Comparison of ENCODE assay signal across 8 mouse cellular contexts in genomic region chr9:63837552-63837951, GRCm38 (mm10).
DNase-seq lines count a peak whose midpoint lies in the region; ATAC-seq and TF ChIP-seq lines count a peak whose summit lies in the region.
"Had no signal": no experiment of that assay in that cellular context is flagged by ENCODE, and none has a peak within 500 bp of the region (broad histone marks: within the 10 kb centered on the region; RNA-seq: fewer than 3 reads in every experiment).

No protein-coding gene starts in this region.

- no peak overlapping the region for H3K27ac ChIP-seq in kidney, adult 2 months (ENCODE audit: insufficient read depth, low read depth, low read length)
- H3K27ac ChIP-seq in lung, postnatal 0 days (ENCODE audit: low read length) = no peak overlapping the region
- peak overlapping the region; percentile 21; the same call in 1 of the 2 replicates for H3K27ac ChIP-seq in stomach, embryonic 14.5 days (ENCODE audit: low read length)
- H3K27ac ChIP-seq: lung, embryonic 15.5 days had no signal

- no peaks in the 10 kb centered on the region for H3K4me1 ChIP-seq in kidney, adult 2 months (ENCODE audit: control insufficient read depth, insufficient read depth, low read length)
- H3K4me1 ChIP-seq in lung, postnatal 0 days (ENCODE audit: insufficient read depth, low read depth, low read length) = no peaks in the 10 kb centered on the region
- H3K4me1 ChIP-seq in stomach, embryonic 14.5 days (ENCODE audit: control insufficient read depth, insufficient read depth, low read length) = peaks cover 14% of the 10 kb centered on the region
- H3K4me1 ChIP-seq: lung, embryonic 15.5 days had no signal

- H3K27me3 ChIP-seq in kidney, adult 2 months (replicated peaks; ENCODE audit: control insufficient read depth, insufficient read depth, low read length) = no peaks in the 10 kb centered on the region
- no peaks in the 10 kb centered on the region for H3K27me3 ChIP-seq in lung, postnatal 0 days (replicated peaks; ENCODE audit: insufficient read depth, low read length)
- no peaks in the 10 kb centered on the region for H3K27me3 ChIP-seq in stomach, embryonic 14.5 days (ENCODE audit: control insufficient read depth, insufficient read depth, low read length)
- H3K27me3 ChIP-seq: lung, embryonic 15.5 days had no signal

- no peak overlapping the region for H3K9ac ChIP-seq in lung, postnatal 0 days (replicated peaks; ENCODE audit: low read depth)
- no peak overlapping the region for H3K9ac ChIP-seq in stomach, embryonic 14.5 days (replicated peaks; ENCODE audit: low read depth, low read length)
- H3K9ac ChIP-seq: lung, embryonic 15.5 days had no signal

- ATAC-seq in lung, postnatal 0 days = no peak
- ATAC-seq in stomach, embryonic 14.5 days (ENCODE audit: insufficient number of reproducible peaks, insufficient read depth, low FRiP score, low read depth) = no peak

- no peaks in the 10 kb centered on the region for H3K36me3 ChIP-seq in kidney, adult 2 months (ENCODE audit: control insufficient read depth, insufficient read depth, low read length)
- H3K36me3 ChIP-seq in lung, postnatal 0 days (ENCODE audit: insufficient read depth, low read length) = no peaks in the 10 kb centered on the region
- no peaks in the 10 kb centered on the region for H3K36me3 ChIP-seq in stomach, embryonic 14.5 days (ENCODE audit: control insufficient read depth, insufficient read depth, low read length)
- H3K36me3 ChIP-seq: lung, embryonic 15.5 days had no signal

- H3K4me2 ChIP-seq in lung, postnatal 0 days (replicated peaks; ENCODE audit: low read depth, low read length) = no peak overlapping the region
- H3K4me2 ChIP-seq in stomach, embryonic 14.5 days (replicated peaks; ENCODE audit: low read depth, low read length) = no peak overlapping the region
- H3K4me2 ChIP-seq: lung, embryonic 15.5 days had no signal

- TF ChIP-seq POLR2A in kidney, adult 2 months (IDR thresholded peaks at IDR 0.05; ENCODE audit: low read depth, low read length) = no peak

- 75% methylated on average over 6 of the region's 6 CpGs for WGBS in kidney, adult 2 months
- 78% methylated on average over 6 of the region's 6 CpGs for WGBS in lung, postnatal 0 days
- WGBS in stomach, embryonic 14.5 days = 76% methylated on average over 6 of the region's 6 CpGs

- no peaks in the 10 kb centered on the region for H3K9me3 ChIP-seq in lung, postnatal 0 days (ENCODE audit: low read length)
- H3K9me3 ChIP-seq in stomach, embryonic 14.5 days (ENCODE audit: control insufficient read depth, low read depth, low read length) = no peaks in the 10 kb centered on the region
- H3K9me3 ChIP-seq: lung, embryonic 15.5 days had no signal

- DNase-seq in kidney, adult 2 months = no peak
- no peak for DNase-seq in kidney, postnatal 10 days
- DNase-seq in lung, postnatal 0 days (ENCODE audit: low spot score) = no peak
- no peak for DNase-seq in lung, postnatal 36 days
- DNase-seq in embryo, embryonic 10.5 days (ENCODE audit: low spot score) = peak; percentile 39
- DNase-seq in adrenal gland, adult 8-10 months = no peak

- TF ChIP-seq EP300 in lung, postnatal 0 days (IDR thresholded peaks at IDR 0.05) = no peak

- no peak overlapping the region for H3K4me3 ChIP-seq in kidney, adult 2 months (ENCODE audit: insufficient read depth, low read depth, low read length)
- H3K4me3 ChIP-seq in lung, postnatal 0 days (ENCODE audit: low read depth, low read length) = no peak overlapping the region
- H3K4me3 ChIP-seq in stomach, embryonic 14.5 days (ENCODE audit: low read depth, low read length) = no peak overlapping the region
- H3K4me3 ChIP-seq: lung, embryonic 15.5 days had no signal

- peak; percentile 34; the same call in 1 of the 2 replicates for TF ChIP-seq CTCF in kidney, adult 2 months (conservative IDR thresholded peaks at IDR 0.05; ENCODE audit: insufficient read depth, insufficient read length, low read depth, low read length)
- TF ChIP-seq CTCF in lung, postnatal 0 days (IDR thresholded peaks at IDR 0.05) = peak; percentile 53
